Mouse (Mus musculus): ENCODE results near the gene Camk2d.

Camk2d gene

DNA sequence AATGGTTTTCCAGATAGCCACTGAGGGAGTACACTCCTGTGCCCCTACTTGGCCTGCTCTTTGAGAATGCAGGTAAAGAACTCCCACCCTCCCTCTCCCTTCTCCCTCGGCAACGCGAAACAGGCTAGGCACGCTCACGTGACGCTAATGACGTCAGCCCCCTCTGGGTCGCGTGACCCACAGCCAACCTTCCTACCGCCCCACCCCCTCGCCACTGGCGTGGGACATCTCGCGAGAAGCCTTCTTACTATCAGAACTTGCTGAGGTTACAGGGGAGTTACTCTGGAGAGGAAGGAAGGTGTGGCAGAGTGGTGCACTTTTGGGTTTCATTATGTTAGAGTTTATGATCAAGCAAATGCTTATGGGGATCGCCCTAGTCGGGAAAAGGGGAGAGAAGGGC, at the start of gene Camk2d:
Camk2d (plus strand) TSS at position 217 of the 400 bp plus-strand sequence.
- DNase-seq (ENCODE audit: low read depth, low spot score): peak; percentile 98

GRCm38 (mm10) chr3:126547941-126548340, 48.2 kb upstream of the Camk2d start:
- DNase-seq (ENCODE audit: low read depth, low spot score): no peak

- peak; percentile 26 for DNase-seq (ENCODE audit: low read depth, low spot score)
Measured at GRCm38 (mm10) chr3:126563646-126564045, 32.5 kb upstream of the Camk2d start.

DNA sequence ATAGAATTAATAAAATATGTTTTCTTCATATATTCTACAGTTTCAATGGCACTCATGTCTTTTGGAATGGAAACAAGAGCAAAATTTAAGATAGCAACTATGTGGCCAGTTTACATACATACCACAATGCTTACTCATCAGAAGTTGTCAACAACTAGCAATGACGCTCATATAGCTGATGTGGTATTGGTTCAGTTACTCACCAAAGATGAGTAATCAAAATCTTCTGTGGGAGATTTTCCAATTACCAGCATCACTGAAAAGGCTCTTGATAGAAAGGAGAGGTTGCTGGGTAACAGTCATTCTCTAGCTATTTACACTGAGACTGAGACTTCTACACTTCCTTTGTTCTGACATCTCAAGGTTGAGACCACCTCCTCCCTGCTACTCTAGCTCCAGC, 25.5 kb upstream of the Camk2d start:
- DNase-seq (ENCODE audit: low read depth, low spot score): no peak

- DNase-seq (ENCODE audit: low read depth, low spot score): no peak
Measured at GRCm38 (mm10) chr3:126572915-126573314, 23.2 kb upstream of the Camk2d start.

GRCm38 (mm10) chr3:126575927-126576326, 20.2 kb upstream of the Camk2d start:
- peak; percentile 18 for DNase-seq (ENCODE audit: low read depth, low spot score)

- no peak for DNase-seq (ENCODE audit: low read depth, low spot score)
Measured at GRCm38 (mm10) chr3:126586134-126586533, 10.0 kb upstream of the Camk2d start.

- peak; percentile 59 for DNase-seq (ENCODE audit: low read depth, low spot score)
Measured at GRCm38 (mm10) chr3:126587477-126587876, 8.6 kb upstream of the Camk2d start.

- DNase-seq (ENCODE audit: low read depth, low spot score): no peak
Measured at GRCm38 (mm10) chr3:126589556-126589955, 6.5 kb upstream of the Camk2d start.

DNA sequence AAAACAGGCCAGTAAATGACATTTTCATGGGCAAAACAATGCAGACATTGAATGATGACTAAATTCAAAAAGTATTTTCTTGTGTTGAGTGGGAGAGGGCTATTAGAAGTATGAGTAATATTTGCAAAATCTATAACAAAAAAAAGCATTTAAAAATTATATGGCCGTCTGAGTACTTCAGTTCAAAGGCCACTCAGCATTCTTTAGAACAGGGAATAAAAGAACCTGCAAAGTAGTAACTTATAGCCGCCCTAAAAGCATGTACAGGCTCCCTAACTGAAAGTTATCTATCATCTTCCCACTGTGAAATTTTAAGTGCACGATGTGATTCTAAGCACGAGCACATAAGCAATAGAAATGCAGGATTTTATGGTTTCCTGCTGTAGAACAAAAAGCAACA, 646 bp upstream of the Camk2d start:
- DNase-seq (ENCODE audit: low read depth, low spot score): no peak

DNA sequence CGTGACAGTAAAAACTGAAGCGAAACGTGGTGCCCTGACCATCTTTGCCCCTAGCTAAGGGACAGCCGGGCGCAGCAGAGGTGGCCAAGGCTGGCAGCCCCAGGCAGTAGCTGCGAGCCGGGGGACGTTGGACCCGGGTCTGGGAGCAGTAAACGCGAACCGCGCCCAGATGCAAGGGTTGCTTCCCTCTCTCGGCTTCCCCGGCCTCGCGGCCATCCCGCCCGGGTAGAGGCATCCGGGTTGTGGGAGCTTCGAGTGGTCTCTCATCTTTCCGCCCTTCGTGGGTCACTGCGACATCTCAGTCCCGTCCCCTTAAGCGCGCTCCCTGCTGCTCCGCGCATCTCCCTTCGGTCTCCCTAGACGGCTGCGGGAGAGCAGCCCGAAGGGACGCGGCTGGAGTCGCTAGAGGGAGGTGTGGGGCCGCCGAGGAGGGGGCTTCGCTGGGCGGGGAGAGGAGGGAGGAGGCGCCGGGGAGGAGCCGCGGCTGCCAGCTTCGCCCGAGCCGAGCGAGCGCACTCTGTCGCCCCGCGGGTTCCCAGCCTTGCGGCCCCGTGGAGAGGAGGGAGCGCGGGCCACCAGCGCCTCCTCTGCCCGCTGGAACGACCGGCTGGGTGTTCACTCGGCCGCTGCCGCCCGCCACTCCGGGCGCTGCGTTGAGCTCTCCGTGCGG, 524 bp downstream of the Camk2d start:
- DNase-seq (ENCODE audit: low read depth, low spot score): peak; percentile 84

DNA sequence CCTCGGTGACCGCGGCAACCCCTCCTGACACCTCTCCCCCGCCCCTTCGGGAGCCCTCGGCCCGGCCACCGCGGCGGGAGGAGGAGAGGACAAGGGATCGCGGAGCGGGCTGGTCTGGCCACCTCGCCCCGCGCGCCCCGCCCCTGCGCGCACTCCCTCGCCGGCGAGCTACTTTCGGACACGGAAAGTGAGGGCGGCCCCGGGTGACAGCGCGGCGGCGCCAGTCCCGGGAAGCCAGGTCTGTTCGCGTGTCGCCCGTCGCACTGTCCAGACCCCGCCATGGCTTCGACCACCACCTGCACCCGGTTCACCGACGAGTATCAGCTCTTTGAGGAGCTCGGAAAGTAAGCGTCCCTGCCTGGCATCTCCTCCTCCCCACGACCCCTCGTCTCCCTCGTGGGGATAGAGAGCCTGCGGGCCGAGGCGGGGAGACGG, 1.1 kb downstream of the Camk2d start:
- peak; percentile 66 for DNase-seq (ENCODE audit: low read depth, low spot score)

DNA sequence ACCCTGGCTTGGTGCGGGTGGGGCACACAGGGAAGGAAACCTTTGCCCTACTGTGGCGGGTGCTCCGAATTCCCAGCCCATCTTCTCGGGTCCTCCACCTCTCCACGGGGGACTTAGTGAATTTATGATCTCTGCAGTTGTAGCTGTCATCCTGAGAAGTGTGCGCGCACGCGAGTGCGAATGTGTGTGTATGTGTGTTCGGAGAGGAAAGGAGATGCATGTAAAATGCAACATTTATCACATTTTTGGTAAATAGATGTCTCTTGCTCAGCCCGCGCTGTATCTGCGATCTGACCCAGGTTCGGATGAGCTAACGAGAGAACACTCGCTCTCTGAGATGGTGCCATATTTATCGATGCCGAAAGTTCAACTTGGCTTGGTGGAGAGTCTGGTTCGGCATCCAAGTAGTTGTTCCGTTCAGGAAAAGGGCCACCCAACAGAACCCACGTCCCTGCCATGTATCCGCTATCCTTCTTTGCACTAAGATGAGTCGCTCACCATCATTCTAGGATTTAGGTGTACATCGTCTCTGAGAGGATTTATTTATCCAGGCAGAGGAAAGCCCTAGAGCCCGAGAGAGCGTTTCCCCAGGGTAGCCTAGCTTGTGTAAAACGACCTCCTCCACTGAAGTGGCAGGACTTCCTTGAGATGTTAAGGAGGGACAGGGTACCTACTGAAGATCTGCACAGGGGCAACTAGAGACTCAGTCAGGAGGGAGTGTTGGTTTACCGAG, 1.7 kb downstream of the Camk2d start:
- DNase-seq (ENCODE audit: low read depth, low spot score): no peak

GRCm38 (mm10) chr3:126598329-126598676, 2.2 kb downstream of the Camk2d start:
- no peak for DNase-seq (ENCODE audit: low read depth, low spot score)

DNA sequence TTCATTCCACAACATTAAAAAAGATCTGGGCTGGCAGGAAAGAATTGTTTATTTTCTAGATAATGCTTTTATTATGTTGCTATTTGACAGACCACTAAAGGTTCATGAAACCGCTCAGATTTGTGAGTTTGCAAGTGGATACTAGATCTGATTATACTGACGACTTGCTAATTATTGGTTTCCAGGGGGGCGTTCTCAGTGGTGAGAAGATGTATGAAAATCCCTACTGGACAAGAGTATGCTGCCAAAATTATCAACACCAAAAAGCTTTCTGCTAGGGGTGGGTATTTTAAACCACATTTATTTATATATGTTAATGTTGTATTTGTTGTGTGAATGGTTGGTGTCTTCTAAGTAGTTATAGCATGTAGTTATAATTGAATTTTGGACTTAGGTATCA, 2.8 kb downstream of the Camk2d start:
- no peak for DNase-seq (ENCODE audit: low read depth, low spot score)

GRCm38 (mm10) chr3:126599335-126599734, 3.2 kb downstream of the Camk2d start:
- no peak for DNase-seq (ENCODE audit: low read depth, low spot score)

- DNase-seq (ENCODE audit: low read depth, low spot score): no peak
Measured at GRCm38 (mm10) chr3:126599936-126600335, 3.8 kb downstream of the Camk2d start.

GRCm38 (mm10) chr3:126602772-126603171, 6.7 kb downstream of the Camk2d start:
- no peak for DNase-seq (ENCODE audit: low read depth, low spot score)

GRCm38 (mm10) chr3:126604656-126605434, 8.7 kb downstream of the Camk2d start:
- no peak for DNase-seq (ENCODE audit: low read depth, low spot score)

GRCm38 (mm10) chr3:126609310-126609709, 13.2 kb downstream of the Camk2d start:
- DNase-seq (ENCODE audit: low read depth, low spot score): no peak

- DNase-seq (ENCODE audit: low read depth, low spot score): no peak
Measured at GRCm38 (mm10) chr3:126609795-126610451, 13.8 kb downstream of the Camk2d start.

DNA sequence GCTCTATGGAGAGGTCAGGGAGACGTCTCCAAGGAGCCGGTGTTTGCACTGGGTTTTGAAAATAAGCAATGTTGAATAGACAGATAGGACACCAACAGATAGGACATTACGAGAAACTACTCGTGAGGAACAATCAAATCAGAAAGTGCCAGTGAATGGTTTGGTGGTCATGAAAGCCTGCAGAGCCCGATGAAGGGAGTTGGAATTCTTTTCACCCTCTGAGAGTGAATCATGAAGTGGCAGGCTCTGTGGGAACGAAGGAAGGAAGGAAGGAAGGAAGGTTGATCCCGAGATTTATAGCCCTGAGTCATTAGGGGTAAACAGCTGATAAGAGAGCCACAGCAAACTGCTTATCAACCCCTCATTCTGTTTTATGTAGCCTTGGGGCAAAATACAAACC, 15.5 kb downstream of the Camk2d start:
- no peak for DNase-seq (ENCODE audit: low read depth, low spot score)
